Mouse (Mus musculus) gastrocnemius, adult 8-10 months (tissue): ENCODE measurements at regions not wholly inside any gene's neighbourhood (a gene's known extent, or its start where the extent isn't known, plus 50 kb on each side); places are given as distances from the start of the nearest gene placed in this dataset.
"Not testable (repeated sequence)": the region's sequence is repeated elsewhere in the genome, so short reads cannot be mapped to it uniquely, and the experiment has no call there.

Source experiments
- DNase-seq, 2 experiments: peaks; one replicate each; pipeline ENCODE4 v3.0.0; 2022; ENCODE audit warnings: low spot score in 2 of 2

DNA sequence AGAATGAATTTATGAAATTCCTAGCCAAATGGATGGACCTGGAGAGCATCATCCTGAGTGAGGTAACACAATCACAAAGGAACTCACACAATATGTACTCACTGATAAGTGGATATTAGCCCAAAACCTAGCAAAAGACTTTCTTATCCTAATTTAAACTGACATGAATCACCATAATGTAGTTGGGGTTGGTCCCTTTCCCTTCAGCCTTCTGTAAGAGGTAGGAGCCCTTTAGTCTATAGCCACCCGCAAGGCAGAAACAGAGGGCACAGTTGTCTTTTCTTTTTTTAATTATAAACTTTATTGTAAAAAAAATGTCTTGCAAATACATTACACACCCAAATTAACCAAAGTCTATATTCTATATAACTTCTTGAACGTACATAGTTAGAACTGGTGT, 81.3 kb downstream of the Ogfrl1 start:
- DNase-seq: not testable (repeated sequence)

DNA sequence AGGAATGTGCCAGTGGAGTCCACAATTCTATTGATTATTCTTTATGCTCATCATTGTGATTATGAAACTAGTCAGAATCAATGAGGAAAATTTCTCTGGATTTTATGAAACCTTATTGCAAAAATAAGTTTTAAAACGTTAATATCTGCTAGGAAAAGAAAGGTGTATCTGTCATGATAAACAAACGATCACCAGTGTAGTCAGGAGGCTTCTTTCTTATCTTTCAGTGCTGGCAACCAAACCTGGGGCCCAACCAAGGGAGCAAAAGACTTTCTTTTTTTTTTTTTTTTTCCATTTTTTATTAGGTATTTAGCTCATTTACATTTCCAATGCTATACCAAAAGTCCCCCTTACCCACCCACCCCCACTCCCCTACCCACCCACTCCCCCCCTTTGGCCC, 82.7 kb downstream of the Ogfrl1 start:
- DNase-seq: not testable (repeated sequence)

DNA sequence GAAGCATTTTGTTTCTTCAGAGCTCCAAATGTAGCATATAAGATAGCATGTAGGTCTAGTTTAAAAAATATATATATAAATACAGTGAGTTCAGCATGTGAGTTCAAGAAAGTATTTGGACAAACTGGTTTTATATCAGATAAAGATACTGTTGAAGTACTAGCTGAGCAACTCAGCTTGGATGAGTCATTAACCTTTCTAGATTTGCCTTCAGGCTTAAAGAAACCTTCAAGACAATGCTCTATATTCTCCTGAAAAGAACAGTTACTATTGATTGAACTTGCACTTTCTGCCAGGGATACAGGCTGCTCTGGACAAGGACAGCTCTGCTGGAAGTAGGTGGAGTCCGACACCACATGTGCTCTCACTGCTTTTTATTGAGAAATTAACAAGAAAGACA, 104.9 kb downstream of the Ogfrl1 start:
- no peak for DNase-seq

DNA sequence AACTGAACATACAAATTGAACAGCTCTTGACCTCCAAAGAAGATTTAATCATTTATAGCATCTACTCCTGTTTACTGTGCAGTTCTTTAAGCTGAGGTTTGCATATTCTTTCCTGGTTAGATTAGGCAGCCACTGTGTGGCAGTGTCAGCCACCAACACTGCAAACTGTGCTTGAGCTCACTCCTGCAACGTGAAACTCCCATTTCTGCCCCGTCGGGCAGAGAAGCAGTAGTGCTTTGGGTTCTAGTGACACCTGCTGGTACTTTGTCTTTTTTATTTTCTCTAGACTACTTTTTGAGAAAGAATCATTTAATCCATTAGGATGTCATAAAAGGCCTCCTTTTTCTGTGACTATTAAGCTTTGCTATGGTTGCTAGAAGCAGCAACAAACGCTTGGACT, 110.8 kb downstream of the Ogfrl1 start:
- no peak for DNase-seq

DNA sequence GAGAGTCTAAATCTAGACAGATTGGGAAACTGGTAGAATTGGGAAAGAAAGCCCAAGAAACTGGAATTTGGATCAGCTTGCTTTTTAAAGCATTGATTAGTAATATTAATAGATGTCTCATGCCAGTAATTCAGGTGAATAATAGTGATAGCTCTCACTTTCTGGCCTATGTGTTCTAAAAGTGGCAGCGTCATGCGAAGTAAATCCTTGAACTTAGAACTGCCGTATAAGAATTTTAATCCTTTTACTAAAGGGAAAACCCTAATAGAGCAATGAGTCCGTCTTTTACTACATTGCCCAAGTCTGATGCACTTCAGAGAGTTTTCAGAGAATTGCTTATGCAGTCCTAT, 114.7 kb downstream of the Ogfrl1 start:
- DNase-seq: no peak

DNA sequence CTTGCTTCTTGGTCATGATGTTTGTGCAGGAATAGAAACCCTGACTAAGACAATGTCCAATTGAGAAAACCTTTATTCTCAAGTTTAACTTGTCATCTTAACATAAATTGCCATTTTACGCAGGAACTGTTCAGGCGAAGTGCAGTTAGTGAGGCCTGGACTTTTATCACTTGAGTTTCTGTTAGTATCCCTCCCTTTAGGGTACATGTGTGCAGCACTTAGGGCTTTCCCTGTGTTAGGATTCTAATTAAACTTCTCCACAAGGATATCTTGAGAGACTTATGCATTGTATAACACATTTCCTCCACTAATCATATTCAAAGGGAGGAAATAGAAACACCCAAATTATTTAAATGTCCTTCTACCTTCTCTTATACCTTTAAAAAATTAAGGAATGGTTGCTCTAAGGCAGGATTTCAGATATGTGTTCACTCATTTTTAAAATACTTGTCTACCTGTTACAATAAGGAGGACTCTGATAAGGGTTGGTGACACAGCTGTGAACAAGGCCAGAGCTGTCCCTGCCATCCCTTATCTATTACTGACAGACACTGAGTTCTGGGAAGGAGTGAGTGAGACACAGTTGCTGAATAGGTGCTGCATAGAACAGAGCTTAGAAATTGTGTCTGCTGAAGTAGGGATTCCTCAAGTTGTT, 115.2 kb downstream of the Ogfrl1 start:
- no peak for DNase-seq

DNA sequence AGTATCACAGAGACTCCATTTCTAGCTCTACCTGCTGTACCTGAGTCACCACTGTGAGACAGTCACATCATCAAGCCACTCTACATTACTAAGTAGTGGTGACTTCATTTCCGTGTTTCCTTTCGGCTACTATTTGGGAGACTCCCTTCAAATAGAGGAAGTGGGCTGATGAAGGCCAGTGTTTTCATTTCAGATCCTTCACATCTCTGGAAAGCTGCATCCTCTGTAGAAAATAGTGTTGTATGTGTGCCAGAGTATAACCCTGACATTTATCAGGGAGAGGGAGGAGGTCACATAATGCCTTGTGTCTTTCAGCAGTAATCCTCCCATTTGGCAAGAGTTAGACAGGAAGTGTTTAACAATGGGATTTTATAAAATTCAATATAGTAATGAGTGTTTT, 117.7 kb downstream of the Ogfrl1 start:
- DNase-seq: no peak

DNA sequence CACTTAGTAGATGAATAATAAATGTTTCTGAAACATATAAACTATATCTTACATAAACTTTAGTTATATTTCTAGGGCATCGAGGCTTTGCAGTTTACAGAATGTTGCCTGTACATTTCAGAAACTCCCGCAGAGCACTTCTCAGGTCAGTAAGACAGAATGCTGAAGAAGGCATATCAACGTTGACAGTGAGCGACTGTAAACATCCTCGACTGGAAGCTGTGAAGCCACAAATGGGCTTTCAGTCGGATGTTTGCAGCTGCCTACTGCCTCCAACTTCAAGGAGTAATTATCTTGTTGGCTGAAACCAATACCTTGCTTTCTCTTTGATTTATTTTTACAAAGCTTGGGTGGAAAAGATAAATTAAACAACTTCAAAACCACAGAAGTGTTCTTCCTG, 125.5 kb downstream of the Ogfrl1 start:
- DNase-seq: no peak

DNA sequence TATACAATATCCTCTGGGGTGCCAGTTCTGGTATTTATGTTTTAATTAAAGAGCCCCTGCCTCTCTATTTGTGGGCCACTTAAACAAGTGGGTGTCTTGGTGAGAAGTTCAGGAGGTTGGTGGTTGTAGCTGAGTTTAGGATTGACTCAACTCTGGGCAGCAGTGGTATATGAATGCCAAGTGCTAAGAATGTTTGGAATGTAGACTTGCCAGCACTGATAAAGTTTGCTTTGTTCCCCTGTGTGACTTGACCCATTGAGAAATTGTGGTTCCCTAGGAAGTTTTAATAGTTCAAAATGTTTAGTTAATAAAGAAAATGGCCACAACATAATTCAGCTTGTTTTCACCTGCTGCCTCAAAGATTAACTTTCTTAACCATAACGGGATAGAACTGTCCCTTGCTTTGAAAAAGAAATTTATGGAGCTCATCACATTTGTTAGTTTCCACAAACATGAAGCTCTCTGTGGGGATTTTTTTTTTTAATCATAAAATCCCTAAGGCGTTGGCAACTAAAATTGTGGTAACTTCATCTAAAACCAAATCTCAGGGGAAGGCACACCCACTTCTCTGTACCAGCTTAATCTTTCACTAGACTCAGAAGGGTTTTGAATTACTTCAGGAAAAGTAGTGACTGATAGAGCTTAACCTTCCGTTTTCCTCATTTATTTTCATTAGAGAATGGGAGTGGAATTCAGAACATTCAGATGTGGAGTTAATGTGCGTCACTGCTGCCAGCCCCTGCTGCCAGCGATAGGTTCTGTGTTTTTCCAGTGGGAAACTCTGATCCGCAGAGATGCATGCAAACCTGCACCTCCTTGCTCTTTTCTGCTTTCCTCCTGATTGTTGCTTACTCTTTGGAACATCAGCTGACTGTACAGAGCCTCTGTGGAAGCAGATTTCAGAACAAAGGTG, 126.4 kb downstream of the Ogfrl1 start:
- no peak for DNase-seq

DNA sequence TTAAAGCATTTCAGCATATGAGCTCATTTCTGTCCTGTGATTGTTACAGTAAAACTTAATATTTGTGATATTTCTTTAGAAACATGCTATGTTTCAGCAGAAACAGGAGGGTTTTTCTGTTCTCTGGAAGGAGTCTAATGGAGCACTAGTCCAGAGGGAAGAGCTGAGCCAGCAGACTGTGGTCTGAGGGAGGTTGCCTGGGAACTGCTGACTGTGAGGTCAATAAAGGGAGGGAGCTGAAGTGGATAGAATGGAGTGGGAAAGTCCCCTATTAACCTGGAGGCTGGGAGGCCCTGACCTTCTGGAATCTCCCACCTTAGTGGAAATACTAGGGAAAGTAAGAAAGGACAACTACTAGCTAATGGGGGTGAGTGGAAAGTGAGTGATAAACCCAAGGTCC, 129.5 kb downstream of the Ogfrl1 start:
- no peak for DNase-seq

DNA sequence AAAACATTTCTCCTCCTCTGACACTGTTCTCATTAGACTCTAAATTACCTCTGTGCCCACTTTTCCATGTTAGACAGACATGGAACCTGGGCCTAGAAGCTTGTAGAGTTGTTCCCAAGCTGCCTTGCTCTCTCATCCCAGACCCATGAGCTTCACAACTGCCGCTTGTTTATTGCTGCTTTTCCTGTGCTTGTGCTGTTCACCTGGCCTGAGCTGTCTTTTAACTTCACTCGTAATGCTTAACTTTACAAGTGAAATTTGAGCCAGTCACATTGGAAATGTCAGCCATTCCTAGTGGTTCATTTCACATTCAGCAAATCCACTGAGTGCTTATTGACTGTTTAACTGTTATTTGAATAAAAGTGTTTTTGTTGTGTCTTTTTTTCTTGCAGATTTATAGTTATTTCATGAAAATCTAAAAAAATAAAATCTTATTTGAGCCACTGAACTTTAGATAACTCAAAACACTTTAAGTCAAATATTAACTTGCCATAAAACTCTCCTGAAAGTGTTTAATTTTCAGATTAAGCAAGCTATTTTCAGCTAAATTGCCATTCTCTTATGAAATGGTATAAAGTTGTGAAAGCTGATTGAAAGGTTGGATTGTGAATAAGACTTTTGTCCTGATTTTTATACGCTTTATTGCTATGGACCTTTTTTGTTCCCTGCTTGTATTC, 131.9 kb downstream of the Ogfrl1 start:
- no peak for DNase-seq

DNA sequence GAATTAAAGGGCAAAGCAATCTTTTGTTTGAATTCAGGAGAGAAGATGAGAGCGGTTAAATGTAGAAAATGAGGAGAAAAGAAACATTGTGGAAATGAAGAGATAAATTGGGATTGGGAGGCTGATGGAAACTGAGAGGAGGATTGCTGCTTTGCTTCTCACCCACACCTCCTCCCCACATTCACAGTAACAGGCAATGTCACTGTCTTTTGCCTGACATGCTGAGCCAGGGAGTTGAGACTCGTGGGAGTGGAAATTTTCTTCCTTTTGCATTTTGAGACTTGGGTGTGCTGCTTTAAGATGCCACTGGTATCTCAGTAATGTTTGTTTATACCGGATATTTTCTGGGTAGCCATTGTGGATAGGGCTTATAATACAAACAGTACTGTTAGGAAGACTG, 133.3 kb downstream of the Ogfrl1 start:
- no peak for DNase-seq

DNA sequence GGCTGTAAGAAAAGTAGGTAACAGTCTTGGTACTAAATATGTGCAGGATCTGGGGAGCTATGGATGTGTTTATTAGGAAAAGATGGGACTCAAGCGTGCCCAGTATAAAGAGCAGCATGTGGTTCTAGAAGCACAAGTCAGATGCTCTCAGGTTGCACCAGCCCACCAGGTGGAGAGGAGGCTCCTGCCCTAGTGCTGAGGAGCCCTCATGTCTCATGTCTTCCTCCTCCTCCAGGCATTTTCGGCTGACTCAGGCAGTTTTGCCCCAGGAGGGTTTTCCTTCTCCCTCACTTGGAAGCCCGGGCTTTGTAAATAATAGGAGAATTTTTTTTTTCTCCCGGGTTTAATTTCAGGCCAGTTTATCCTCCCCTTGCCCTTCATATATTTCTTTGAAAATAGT, 133.8 kb downstream of the Ogfrl1 start:
- DNase-seq: no peak

DNA sequence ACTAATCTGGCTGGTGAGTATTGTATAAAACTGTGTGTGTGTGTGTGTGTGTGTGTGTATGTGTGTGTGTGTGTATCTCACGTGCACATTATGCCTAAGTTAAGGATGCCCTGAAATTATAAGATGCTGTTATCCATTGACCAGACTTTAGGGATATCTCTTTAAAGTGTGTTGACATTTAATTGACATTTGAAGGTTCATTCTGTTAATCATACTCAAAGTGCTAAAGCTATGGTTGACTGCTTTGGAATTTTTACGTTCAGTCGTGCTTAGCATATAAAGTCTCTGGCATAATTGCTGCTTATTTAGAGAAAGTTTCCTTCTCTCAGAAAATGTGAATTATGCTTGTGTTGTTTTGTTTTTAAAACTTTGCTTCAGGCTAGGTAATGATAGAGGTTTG, 135.9 kb downstream of the Ogfrl1 start:
- DNase-seq: no peak

DNA sequence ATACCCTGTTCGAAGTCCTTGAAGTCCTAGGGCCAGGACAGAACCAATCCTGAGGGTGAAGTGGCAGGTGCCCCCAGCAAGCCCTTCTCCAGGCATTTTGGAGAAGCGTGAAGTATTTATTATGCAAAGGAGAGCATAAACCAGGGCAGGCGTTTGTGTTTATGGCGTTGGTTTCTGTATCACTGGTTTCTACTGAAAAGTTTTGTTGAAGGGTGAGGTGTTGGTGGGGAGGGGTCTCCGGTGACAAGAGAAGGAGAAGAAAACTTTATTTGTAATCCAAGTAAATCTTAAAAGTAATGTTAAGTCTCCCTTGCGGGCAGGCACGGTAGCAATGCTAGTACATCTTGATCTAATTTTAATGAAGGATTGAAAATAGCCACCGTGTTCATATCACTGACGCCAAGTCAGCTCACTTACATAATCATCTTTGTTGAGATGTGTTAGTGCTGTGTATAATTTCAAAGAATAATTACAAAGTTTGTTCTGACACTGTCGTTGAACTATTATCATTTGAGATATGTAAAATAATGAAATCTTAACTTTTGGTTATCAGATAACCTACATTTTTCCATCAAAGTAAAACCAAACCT, 140.2 kb downstream of the Ogfrl1 start:
- DNase-seq: no peak

DNA sequence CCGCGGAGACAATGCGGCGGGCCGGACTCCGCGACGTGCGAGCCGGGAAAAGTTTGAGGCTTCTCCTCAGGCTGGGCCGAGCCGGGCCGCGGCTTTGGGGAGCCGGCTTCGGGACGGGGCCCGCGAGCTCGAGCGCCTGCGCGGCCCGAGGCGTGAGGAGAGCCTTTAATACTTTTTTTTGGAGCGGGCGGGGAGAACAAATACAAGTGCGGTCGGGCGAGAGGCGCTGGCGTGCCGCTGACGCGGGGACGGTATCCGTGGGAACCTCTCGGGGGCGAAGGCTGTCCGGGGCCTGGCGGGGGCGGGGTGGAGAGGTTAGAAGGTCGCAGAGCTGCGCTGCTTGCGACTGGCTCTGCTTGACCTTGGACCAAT, 141.0 kb downstream of the Ogfrl1 start:
- peak; percentile 55 to 71 for DNase-seq

DNA sequence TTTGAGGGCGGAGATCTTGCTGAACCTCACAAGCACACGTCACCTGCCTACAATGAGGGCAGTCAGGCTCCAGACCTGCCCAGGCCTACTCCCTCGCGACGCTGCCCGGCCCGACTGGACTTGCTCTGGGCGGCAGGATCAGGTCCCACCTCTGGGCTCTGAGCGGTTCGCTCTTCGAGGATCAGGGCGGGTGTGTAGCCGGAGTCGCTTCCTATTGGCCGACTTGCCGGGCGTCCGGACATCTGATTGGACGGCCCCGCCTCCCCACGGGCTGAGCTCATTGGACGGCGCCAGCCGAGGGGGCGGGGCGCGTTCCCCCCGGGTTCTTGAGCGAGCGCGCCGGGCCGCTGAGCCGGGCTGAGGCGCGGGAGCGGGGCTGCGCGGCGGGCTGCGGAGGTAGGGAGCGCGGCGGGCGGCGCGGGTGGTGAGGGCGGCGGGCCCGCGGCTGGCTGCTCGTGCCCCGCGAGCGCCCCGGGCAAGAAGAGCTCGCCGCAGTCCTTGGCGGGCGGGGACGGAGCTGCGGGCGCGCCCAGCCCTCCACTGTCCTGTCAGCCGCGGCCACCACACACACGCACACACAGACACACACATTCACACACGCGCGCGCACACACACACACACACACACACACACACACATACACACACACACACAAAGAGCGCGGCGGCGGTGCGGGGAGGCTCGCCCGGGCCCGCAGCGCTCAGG, 141.5 kb downstream of the Ogfrl1 start:
- peak; percentile 96 to 97 for DNase-seq

DNA sequence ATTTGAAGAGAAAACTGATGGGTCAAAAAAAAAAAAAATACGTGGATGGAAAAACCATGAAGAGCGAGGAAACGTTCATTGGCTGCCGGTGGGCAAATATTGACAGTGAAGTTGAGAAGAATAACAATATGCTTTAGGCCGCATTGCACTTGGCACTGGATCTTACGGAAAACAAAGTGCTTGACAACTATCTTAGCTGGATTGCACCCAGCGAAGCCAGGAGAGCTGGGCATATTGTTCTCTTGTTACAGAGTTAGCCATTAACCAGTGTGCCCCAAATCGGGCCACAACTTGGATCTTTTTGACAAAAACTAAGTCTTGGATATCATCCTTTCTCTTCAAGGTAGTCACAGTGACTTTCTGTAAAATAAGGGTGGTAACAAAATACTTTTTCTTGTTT, 143.3 kb downstream of the Ogfrl1 start:
- DNase-seq: no peak

DNA sequence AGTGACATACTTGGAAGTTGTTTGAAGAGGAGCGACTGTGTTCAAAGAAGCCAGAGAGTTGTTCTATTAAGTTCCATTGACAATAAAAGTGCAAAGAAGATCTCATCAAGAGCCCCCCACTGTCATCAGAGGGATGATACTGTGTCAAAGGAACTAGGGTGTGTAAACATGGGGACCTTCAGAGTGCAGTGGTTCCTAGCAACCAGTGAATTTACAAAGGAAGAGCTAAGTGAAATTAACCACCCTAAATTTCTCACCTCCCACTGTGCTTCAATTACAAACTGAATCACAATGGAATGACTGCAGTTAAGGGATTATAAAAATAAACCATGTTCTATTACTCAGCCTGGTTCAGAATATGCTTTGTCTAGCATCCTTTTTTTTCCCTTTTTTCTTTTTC, 129.5 kb upstream of the 4933415F23Rik start:
- DNase-seq: no peak

DNA sequence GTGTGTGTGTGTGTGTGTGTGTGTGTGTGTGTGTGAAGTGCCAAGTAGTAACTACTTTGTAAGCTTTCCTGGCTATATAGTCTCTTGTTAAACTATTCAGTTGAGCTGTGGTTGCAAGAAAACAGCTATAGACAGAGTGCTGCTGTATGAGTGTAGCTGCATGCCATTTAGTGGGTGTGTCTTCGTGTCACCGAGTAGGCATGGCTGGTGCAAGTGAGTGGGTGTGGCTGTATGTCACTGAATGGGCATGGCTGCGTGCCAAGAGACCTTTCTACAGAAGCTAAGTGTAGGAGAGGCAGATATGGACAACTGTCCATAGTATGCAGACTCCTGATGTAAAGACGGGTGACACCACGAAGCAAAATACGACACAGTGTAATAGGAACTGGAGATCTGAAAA, 126.4 kb upstream of the 4933415F23Rik start:
- no peak for DNase-seq

DNA sequence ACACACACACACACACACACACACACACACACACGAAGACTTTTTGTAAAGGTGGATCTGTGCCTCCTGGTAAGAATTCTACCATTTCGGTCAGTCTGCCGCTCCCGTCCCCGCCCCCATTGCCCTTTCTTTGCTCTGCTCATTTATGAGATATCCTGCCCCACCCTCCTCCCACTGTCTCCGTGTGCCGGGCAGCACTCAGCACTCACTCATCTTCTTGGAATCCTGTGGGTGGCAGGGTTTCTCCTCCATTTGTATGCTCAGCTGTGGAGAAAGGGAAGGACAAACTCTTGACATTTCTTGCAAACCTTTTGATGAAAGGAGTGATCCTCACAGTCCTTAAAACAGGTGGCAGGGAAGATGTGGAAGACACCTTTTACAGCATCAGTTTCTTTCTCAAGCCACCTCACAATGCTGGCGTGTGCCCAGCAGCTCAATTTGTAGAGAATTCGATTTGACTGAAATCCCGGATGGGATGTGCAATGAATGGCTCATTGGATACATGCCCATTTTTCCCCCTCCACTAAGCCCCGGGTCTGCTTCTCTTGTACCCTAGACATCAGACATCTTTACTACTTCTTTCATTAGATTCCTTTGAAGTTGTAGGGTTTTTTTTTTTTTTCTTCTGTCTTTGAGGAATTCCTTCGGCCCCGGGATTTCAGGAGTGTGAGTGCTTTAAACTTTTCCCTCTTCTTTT, 112.6 kb upstream of the 4933415F23Rik start:
- DNase-seq: no peak
